Mouse (Mus musculus): Measurements from ENCODE around the gene Dthd1. TPM values are rescaled to one million over a fixed set of nuclear protein-coding genes. Genes with fewer than 3 reads are reported as not detected.

The Dthd1 gene
- polyA plus RNA-seq, 1 experiment from 2014 or later, result not detected

Other genes starting within 250 kb of the Dthd1 start
- 9.6 to 18.3 TPM (median 14.8 TPM) in 3 replicates for gene Arap2, start 47.7 kb upstream of the Dthd1 start, polyA plus RNA-seq (2018)

All from macrophage (primary cell).